Mouse (Mus musculus) forebrain, embryonic 12.5 days (tissue): ENCODE results near the gene Wfikkn1. TPM values are rescaled to one million over a fixed set of nuclear protein-coding genes. Genes with fewer than 3 reads are reported as not detected.
A peak's percentile ranks its signal among the peaks of the same experiment; 100 is the strongest.
"Not testable (repeated sequence)": the region's sequence is repeated elsewhere in the genome, so short reads cannot be mapped to it uniquely, and the experiment has no call there.

Experiments used
- ATAC-seq: fragments of 200-750 bp; cut with Nextera tagmentation; 2 replicates; pipeline ENCODE4 v1.8.0; 2017; ENCODE audit warnings: moderate TSS enrichment; ENCODE audit not compliant: low FRiP score
- H3K27ac ChIP-seq: fragments of 300-500 bp; sonication (generic); 2 replicates; pipeline ENCODE4 v1.5.1; 2016; ENCODE audit warnings: mild to moderate bottlenecking
- H3K27me3 ChIP-seq: fragments of 300-500 bp; sonication (generic); 2 replicates; pipeline ENCODE4 v1.6.1; 2016; ENCODE audit warnings: mild to moderate bottlenecking
- H3K36me3 ChIP-seq: fragments of 300-500 bp; sonication (generic); replicated peaks from 2 replicates; pipeline ENCODE4 v1.6.1; 2016; ENCODE audit warnings: mild to moderate bottlenecking
- H3K4me1 ChIP-seq: fragments of 300-500 bp; sonication (generic); 2 replicates; pipeline ENCODE4 v1.6.1; 2016
- H3K4me2 ChIP-seq: fragments of 300-500 bp; sonication (generic); 2 replicates; pipeline ENCODE4 v1.6.1; 2016; ENCODE audit warnings: mild to moderate bottlenecking, moderate library complexity
- H3K4me3 ChIP-seq: fragments of 300-500 bp; sonication (generic); replicated peaks from 2 replicates; pipeline ENCODE4 v1.5.1; 2016; ENCODE audit warnings: mild to moderate bottlenecking
- H3K9ac ChIP-seq: fragments of 300-500 bp; sonication (generic); 2 replicates; pipeline ENCODE4 v1.6.1; 2016; ENCODE audit warnings: mild to moderate bottlenecking
- H3K9me3 ChIP-seq: fragments of 300-500 bp; sonication (generic); 2 replicates; pipeline ENCODE4 v1.6.1; 2016
- WGBS: fragments of 180-500 bp; shearing (Covaris S2); methylation state at CpG from one replicate; pipeline ENCODE4 v1.1.7; 2016; 5-methylcytosine and 5-hydroxymethylcytosine counted together
- polyA plus RNA-seq: library from polyadenylated mRNA; unstranded; fragments of >200 nt; fragmentation: Nextera tagmentation; extraction: Ambion mirVana; gene quantifications from 2 replicates; pipeline ENCODE4 v1.2.1, GENCODE M21; 2016

Gene Wfikkn1
- polyA plus RNA-seq, 1 experiment from 2014 or later, result 0.66 TPM

DNA sequence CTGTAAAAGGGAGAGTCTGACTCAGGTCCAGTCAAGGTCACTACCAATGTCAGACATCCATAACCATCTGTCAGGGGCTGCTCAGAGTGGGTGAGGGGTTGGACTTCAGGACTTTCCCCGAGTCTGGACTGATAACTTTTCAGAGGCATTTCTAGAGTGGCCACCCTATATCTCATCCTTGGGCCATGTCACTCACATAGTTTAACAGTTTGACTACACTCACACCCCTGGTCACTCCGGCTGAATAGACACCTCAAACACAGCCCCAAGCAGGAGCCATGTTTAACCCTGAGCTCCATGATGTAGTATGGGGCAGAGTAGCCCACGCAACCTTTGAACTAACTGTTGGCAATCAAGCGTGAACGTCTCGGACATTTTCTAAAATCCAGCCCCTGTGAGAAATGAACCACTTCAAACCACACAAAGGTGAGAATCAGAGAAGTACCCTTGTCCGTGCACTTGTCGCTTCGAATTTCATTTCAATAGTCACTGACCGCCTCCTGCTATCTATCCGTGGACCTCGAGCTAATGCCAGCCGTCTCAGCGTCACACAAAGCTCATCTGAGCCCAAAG, 6.4 kb downstream of the Wfikkn1 start:
- WGBS, result 3% methylated on average over 14 of the region's 14 CpGs
- ATAC-seq, result peak; percentile 15; the same call in 1 of the 2 replicates
- H3K4me2 ChIP-seq, result peak overlapping the region; percentile 96
- H3K4me3 ChIP-seq, result peak overlapping the region; percentile 61
- H3K27ac ChIP-seq, result peak overlapping the region; percentile 91
- H3K9ac ChIP-seq, result peak overlapping the region; percentile 55
- no peaks in the 10 kb centered on the region for H3K27me3 ChIP-seq
- H3K36me3 ChIP-seq, result peaks cover 16% of the 10 kb centered on the region
- H3K9me3 ChIP-seq, result no peaks in the 10 kb centered on the region
- H3K4me1 ChIP-seq, result peaks cover 24% of the 10 kb centered on the region

DNA sequence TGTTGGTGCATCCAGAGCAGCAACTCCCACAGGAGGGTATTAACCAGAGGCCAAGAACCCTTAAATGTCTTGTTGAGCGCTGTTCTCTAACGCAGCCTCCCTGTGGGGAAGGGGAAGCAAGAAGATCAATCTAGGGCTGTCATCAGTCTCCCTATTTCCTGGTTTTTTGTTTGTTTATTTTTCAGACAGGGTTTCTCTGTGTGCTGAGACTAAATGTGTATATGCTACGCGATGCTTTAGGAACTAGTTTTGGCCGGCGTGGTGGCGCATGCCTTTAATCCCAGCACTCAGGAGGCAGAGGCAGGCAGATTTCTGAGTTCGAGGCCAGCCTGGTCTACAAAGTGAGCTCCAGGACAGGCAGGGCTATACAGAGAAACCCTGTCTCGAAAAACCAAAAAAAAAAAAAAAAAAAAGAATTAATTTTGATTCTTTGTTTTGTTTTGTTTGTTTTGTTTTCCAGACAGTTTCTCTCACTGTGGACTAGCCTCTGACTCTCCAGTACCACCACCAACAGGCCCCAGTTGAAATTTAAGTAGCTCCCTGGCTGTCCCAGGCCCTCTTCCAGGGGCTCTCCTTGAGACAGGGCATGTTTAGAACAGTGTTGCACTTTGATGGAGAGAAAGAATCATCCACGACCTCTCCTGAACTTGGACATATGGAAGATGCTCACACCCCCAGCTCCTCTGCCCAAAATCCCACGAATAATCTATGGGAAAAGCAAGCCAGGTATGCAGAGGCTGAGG, 7.1 kb downstream of the Wfikkn1 start:
- peak overlapping the region; percentile 96 for H3K4me2 ChIP-seq
- peaks cover 30% of the 10 kb centered on the region for H3K4me1 ChIP-seq
- no peaks in the 10 kb centered on the region for H3K9me3 ChIP-seq
- no peak overlapping the region for H3K27ac ChIP-seq
- H3K4me3 ChIP-seq, result peak overlapping the region; percentile 61; the same call in 1 of the 2 replicates
- peaks cover 10% of the 10 kb centered on the region for H3K36me3 ChIP-seq
- WGBS, result 84% methylated on average over 11 of the region's 11 CpGs
- no peak for ATAC-seq
- H3K9ac ChIP-seq, result 0 out of 2 replicates have a peak overlapping the region, but pooled peaks have one; percentile 55
- no peaks in the 10 kb centered on the region for H3K27me3 ChIP-seq

DNA sequence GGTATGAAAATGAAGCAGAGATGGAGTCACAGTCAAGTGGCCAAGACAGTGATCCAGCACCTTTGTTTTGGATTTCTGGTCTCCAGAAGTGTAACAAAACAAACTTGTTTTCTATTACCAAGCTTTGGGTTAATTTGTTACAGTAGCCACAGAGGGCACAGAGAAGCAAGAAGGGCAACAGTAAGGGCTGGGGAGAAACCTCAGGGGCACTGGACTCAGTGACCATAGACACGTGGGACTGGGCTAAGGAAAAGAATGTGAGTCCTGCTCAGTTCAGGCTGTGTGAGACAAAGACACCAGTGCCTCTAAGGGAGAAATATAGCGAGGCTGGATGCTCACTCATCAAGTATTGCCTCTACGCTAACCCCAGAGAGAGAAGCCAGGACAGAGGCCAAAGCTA, 8.0 kb downstream of the Wfikkn1 start:
- Histone ChIP-seq H3K27ac (no peak overlapping the region), H3K9ac (no peak overlapping the region), H3K27me3 (no peaks in the 10 kb centered on the region), H3K4me2 (no peak overlapping the region), H3K36me3 (peaks cover 1% of the 10 kb centered on the region), H3K9me3 (no peaks in the 10 kb centered on the region), H3K4me1 (peaks cover 35% of the 10 kb centered on the region), H3K4me3 (no peak overlapping the region)
- no peak for ATAC-seq
- WGBS, result 76% methylated on average over 3 of the region's 3 CpGs

DNA sequence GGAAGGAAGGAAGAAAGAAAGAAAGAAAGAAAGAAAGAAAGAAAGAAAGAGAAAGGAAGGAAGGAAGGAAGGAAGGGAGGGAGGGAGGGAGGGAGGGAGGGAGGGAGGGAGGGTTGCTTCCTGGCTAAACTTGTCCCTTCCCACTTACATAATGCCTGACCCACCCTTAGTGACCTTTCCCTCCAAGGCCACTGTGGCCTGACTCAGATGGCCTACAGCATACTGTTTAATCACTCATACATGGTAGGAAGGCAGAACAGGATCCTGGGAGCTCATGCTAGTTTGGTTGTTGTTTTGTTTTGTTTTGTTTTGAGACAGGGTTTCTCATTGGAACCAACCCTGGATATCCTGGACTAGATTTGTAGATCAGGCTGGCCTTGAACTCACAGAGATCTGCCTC, 9.1 kb downstream of the Wfikkn1 start:
- not testable (repeated sequence) for ATAC-seq, H3K27me3 ChIP-seq, H3K4me3 ChIP-seq, H3K9me3 ChIP-seq, H3K9ac ChIP-seq, H3K36me3 ChIP-seq, H3K4me2 ChIP-seq, H3K27ac ChIP-seq
- peaks cover 33% of the 10 kb centered on the region for H3K4me1 ChIP-seq

DNA sequence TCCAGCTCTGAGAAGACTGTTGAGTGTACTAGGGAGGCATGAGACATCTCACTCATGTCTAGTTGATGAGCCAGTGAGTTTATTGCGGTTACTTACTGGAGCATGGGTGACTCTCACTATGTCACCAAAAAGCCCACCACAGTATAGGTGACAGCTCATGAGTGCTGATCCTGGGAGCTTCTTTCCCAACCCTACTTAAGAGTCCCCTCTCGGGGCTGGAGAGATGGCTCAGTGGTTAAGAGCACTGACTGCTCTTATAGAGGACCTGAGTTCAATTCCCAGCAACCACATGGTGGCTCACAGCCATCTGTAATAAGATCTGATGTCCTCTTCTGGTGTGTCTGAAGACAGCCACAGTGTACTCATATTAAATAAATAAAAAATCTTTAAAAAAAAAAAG, 10.7 kb downstream of the Wfikkn1 start:
- no peak overlapping the region for H3K27ac ChIP-seq
- H3K27me3 ChIP-seq, result 0 out of 2 replicates have a peak, but pooled peaks cover 6% of the 10 kb centered on the region
- no peaks in the 10 kb centered on the region for H3K9me3 ChIP-seq
- H3K9ac ChIP-seq, result no peak overlapping the region
- peaks cover 24% of the 10 kb centered on the region for H3K4me1 ChIP-seq
- no peaks in the 10 kb centered on the region for H3K36me3 ChIP-seq
- H3K4me2 ChIP-seq, result no peak overlapping the region
- no peak for ATAC-seq
- H3K4me3 ChIP-seq, result no peak overlapping the region
- 83% methylated on average over 2 of the region's 2 CpGs for WGBS

DNA sequence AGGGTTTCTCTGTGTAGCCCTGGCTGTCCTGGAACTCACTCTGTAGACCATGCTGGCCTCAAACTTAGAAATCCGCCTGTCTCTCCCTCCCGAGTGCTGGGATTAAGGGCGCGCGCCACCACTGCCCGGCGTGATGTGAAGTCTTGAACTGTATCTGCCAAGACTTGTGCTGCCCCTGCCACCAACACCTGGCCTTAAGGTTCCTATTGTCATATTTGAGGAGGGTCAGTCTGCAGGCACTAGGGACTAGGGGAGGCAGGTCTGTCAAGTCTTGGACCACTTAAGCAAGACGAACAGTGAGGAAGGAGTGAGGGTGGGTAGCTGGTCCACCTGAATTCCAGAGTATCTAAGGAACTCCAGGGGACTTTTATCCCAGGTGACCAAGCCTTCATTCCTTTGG, 11.2 kb downstream of the Wfikkn1 start:
- Histone ChIP-seq H3K4me1 (peaks cover 24% of the 10 kb centered on the region), H3K9ac (no peak overlapping the region), H3K36me3 (no peaks in the 10 kb centered on the region), H3K27me3 (0 out of 2 replicates have a peak, but pooled peaks cover 6% of the 10 kb centered on the region), H3K4me2 (no peak overlapping the region), H3K4me3 (no peak overlapping the region), H3K9me3 (no peaks in the 10 kb centered on the region), H3K27ac (no peak overlapping the region)
- no peak for ATAC-seq
- 83% methylated on average over 8 of the region's 8 CpGs for WGBS

DNA sequence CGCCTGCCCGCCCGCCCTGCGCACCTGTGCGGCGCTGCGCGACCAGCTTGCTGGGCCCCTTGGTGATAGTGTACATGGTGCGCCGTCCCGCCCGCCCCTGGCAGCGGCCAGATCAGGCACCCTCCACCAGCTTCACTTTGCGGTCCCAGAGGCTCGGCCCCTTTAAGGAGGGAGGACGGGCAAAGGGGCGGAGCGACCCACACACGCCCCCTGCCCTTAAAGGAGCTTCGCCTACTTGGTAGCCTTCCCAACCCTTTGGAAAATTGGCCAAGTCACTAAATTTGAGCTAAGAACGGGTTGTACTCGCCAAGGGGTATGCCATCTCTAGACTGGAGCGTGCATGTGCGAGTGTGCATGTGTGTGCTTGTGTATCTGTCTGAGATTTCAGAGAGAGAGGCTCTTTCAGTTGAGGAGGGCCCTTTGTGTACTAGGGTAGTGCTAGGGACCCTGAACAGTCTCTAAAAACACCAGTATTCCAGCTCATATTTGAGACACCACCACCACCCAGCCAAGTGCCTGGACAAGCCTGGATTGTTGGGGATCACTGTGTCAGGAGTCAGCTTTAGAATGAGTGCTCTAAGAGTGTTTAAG, 12.0 kb downstream of the Wfikkn1 start, which contains the start of gene Mcrip2:
Gene Mcrip2, minus strand, starts transcription at position 164 of the 591 bp plus-strand sequence.
- peak within 1 kb of the TSS; percentile 43 for H3K27ac ChIP-seq
- WGBS, result 0% methylated on average over 24 of the region's 24 CpGs

DNA sequence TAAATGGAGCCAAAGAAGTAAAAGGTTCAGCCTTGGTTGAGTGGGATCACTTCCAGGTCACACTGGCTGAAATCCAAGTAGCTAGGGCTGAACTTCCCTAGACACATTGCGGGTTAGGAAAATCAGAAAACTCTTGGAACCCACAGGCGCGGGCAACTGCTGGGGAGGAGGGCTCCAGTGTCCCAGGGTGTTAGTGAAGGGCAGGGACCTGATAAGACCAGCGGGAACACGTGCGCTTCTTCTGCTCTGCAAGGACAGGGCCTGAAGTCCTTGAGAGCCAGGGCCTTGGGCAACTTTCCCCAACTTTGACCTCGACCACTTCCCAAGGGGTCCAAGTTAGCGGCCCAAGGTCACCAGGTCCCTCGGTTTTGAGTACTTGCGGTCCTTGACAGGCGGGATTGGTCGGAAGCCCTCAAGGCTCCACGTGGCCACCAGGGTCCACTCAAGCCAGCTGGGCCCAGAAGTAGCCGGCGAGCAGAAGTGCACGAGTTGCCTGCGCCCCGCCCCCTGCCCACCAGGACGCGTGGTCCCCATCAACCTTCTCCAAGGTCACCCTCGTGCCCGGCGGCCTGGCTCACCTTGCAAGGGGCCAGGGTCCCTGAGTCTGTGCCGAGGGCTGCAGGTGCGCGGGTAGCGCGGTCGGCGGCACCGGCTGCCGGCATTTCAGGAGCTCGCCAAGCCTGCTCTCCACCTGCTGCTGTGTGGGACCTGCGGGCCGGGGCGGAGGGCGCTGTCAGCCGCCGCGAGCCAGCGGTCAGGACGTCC, 12.6 kb downstream of the Wfikkn1 start:
- peak; percentile 67 for ATAC-seq
- peak overlapping the region; percentile 99 for H3K4me2 ChIP-seq
- 0 out of 2 replicates have a peak, but pooled peaks cover 6% of the 10 kb centered on the region for H3K27me3 ChIP-seq
- H3K36me3 ChIP-seq, result no peaks in the 10 kb centered on the region
- H3K9ac ChIP-seq, result peak overlapping the region; percentile 71
- WGBS, result 1% methylated on average over 42 of the region's 42 CpGs
- H3K27ac ChIP-seq, result peak overlapping the region; percentile 43; the same call in 1 of the 2 replicates
- H3K4me1 ChIP-seq, result peaks cover 15% of the 10 kb centered on the region
- H3K4me3 ChIP-seq, result peak overlapping the region; percentile 88
- H3K9me3 ChIP-seq, result no peaks in the 10 kb centered on the region

More for the DNA sequence above, 12.0 kb downstream of the Wfikkn1 start, which contains the start of gene Mcrip2:
- Histone ChIP-seq H3K36me3 (no peaks in the 10 kb centered on the region), H3K9me3 (no peaks in the 10 kb centered on the region), H3K4me3 (peak within 1 kb of the TSS; percentile 88), H3K27me3 (0 out of 2 replicates have a peak, but pooled peaks cover 6% of the 10 kb centered on the region), H3K4me2 (peak within 1 kb of the TSS; percentile 99), H3K4me1 (peaks cover 16% of the 10 kb centered on the region), H3K9ac (peak within 1 kb of the TSS; percentile 71)
- ATAC-seq, result peak; percentile 88

DNA sequence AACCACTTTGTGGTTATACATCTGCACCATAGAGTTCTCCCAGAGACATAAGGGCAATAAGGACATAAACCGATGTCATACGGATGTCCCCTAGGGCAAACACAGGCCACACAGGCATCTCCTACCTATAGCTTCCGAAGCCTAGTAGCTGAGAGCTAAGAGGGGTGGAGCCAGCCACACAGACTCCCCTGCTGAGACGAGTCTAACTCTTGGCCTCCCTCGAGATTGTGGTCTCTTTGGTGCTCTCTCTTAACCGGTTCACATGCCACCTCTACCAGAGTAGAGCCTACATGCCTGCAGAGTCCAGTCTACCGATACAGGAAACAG, 13.2 kb downstream of the Wfikkn1 start:
- H3K9me3 ChIP-seq, result no peaks in the 10 kb centered on the region
- no peaks in the 10 kb centered on the region for H3K36me3 ChIP-seq
- H3K9ac ChIP-seq, result peak overlapping the region; percentile 71; the same call in 1 of the 2 replicates
- H3K4me2 ChIP-seq, result peak overlapping the region; percentile 99
- H3K4me3 ChIP-seq, result peak overlapping the region; percentile 88
- H3K27ac ChIP-seq, result no peak overlapping the region
- WGBS, result 15% methylated on average over 7 of the region's 7 CpGs
- no peak for ATAC-seq
- H3K4me1 ChIP-seq, result peaks cover 15% of the 10 kb centered on the region
- 0 out of 2 replicates have a peak, but pooled peaks cover 6% of the 10 kb centered on the region for H3K27me3 ChIP-seq

DNA sequence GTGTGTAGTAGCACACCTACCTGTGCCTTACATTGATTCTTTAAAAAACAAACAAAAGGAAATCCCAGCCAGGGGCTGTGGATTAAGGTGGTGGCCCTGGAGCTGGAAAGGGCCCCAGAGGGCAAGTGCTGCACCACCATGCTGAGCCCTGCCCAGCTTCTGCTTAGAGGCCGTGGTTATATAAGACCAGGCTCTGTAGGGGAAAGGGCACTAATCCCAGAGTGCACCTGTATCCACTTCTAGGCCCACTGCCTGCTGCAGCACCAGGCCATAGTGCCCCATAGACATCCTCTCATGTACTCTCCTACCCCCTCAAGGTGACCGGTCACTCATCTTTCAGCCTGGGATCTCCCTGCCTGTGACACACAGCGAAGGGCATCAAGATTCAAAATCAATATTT, 14.5 kb downstream of the Wfikkn1 start:
- no peak overlapping the region for H3K27ac ChIP-seq
- H3K9me3 ChIP-seq, result no peaks in the 10 kb centered on the region
- H3K27me3 ChIP-seq, result 0 out of 2 replicates have a peak, but pooled peaks cover 6% of the 10 kb centered on the region
- no peak overlapping the region for H3K9ac ChIP-seq
- no peak overlapping the region for H3K4me3 ChIP-seq
- 96% methylated on average over 3 of the region's 3 CpGs for WGBS
- H3K4me2 ChIP-seq, result no peak overlapping the region
- H3K4me1 ChIP-seq, result peaks cover 23% of the 10 kb centered on the region
- no peak for ATAC-seq
- H3K36me3 ChIP-seq, result no peaks in the 10 kb centered on the region

DNA sequence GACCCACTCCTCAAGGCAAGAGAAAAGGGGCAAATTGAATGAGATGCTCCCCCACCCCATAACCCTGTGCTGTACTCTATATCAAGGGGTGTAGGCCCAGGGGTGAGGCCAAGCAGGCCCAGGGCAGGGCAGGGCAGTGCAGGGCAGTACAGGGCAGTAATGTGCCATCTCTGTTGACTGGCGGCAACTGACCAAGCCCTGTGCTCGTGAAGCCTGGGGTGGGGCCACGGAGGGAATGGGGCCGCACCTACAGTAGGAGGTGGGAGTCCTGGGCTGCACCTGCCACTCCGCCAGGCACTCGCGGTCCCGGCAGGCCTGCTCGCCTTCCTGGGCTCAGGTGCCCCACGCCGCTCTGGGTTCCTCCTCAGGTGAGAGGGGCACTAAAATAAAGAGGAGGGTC, 15.4 kb downstream of the Wfikkn1 start:
- no peaks in the 10 kb centered on the region for H3K36me3 ChIP-seq
- no peak overlapping the region for H3K27ac ChIP-seq
- peaks cover 31% of the 10 kb centered on the region for H3K4me1 ChIP-seq
- H3K27me3 ChIP-seq, result 0 out of 2 replicates have a peak, but pooled peaks cover 6% of the 10 kb centered on the region
- H3K4me3 ChIP-seq, result no peak overlapping the region
- H3K9ac ChIP-seq, result no peak overlapping the region
- H3K9me3 ChIP-seq, result no peaks in the 10 kb centered on the region
- 95% methylated on average over 11 of the region's 11 CpGs for WGBS
- H3K4me2 ChIP-seq, result no peak overlapping the region
- no peak for ATAC-seq

DNA sequence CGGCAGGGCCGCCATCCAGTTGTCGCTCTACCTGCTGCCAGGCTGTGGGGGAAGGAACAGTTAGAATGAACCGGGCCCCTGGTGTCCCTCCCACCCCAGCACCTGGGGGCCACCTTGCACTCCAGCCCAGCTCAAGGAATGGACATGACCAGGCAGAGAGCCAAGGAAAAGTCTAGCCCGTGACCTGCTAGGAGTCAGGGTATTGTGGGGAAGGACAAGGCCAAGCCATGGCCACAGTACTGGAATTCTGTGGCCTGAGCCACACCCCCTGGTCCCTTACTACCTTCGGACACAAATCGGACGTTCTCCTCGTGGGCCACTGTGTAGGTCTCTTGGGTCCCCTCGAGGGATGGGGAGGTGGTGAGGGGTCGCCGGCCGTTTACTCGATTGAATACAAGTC, 16.3 kb downstream of the Wfikkn1 start:
- Histone ChIP-seq H3K4me1 (peaks cover 40% of the 10 kb centered on the region), H3K4me2 (no peak overlapping the region), H3K4me3 (no peak overlapping the region), H3K36me3 (no peaks in the 10 kb centered on the region), H3K27me3 (0 out of 2 replicates have a peak, but pooled peaks cover 6% of the 10 kb centered on the region), H3K9me3 (no peaks in the 10 kb centered on the region), H3K27ac (no peak overlapping the region), H3K9ac (no peak overlapping the region)
- WGBS, result 93% methylated on average over 14 of the region's 14 CpGs
- no peak for ATAC-seq
